Mouse (Mus musculus) thymus, adult 2 months (tissue): ENCODE data around the gene Mtmr11. TPM values are rescaled to one million over a fixed set of nuclear protein-coding genes. Genes with fewer than 3 reads are reported as not detected.
A peak's percentile ranks its signal among the peaks of the same experiment; 100 is the strongest.

Experiments used
- DNase-seq: peaks from one replicate; pipeline ENCODE4 v3.0.0; 2021
- H3K27ac ChIP-seq: fragments of 200-500 bp; 2 replicates; pipeline ENCODE4 v1.5.1; 2012; ENCODE audit warnings: low read length, control low read depth; ENCODE audit not compliant: control insufficient read depth, insufficient read depth
- H3K27me3 ChIP-seq: fragments of 200-500 bp; 2 replicates; pipeline ENCODE4 v1.6.1; 2012; ENCODE audit warnings: mild to moderate bottlenecking, low read length, moderate library complexity, mixed read lengths; ENCODE audit not compliant: control insufficient read depth, insufficient read depth
- H3K36me3 ChIP-seq: fragments of 200-500 bp; 2 replicates; pipeline ENCODE4 v1.6.1; 2012; ENCODE audit warnings: mild to moderate bottlenecking, low read length, moderate library complexity; ENCODE audit not compliant: control insufficient read depth, insufficient read depth
- H3K4me1 ChIP-seq: fragments of 200-500 bp; replicated peaks from 2 replicates; pipeline ENCODE4 v1.6.1; 2012; ENCODE audit warnings: low read length; ENCODE audit not compliant: control insufficient read depth, insufficient read depth
- H3K4me3 ChIP-seq: fragments of 200-500 bp; 2 replicates; pipeline ENCODE4 v1.5.1; 2012; ENCODE audit warnings: mild to moderate bottlenecking, low read length, control low read depth, moderate library complexity; ENCODE audit not compliant: control insufficient read depth, insufficient read depth
- CTCF ChIP-seq: fragments of 200-500 bp; IDR thresholded peaks from 2 replicates; pipeline ENCODE4 v1.5.1; 2012; ENCODE audit warnings: mild to moderate bottlenecking, control low read depth, low read length, moderate library complexity, borderline replicate concordance; ENCODE audit not compliant: control insufficient read depth, poor library complexity, insufficient read depth; ENCODE audit errors: extremely low read depth
- POLR2A ChIP-seq: fragments of 200-500 bp; IDR thresholded peaks from 2 replicates; pipeline ENCODE4 v1.6.1; 2012; ENCODE audit warnings: mild to moderate bottlenecking, low read length, control low read depth, moderate library complexity; ENCODE audit not compliant: control insufficient read depth, poor library complexity, insufficient read depth; ENCODE audit errors: extremely low read depth
- WGBS: fragments of 180-500 bp; shearing (Covaris S2); methylation state at CpG from one replicate; pipeline ENCODE4 v1.1.7; 2018; 5-methylcytosine and 5-hydroxymethylcytosine counted together
- polyA plus RNA-seq: library from polyadenylated mRNA; depleted of rRNA; stranded (reverse); fragments of >200 nt; gene quantifications from 2 replicates; pipeline ENCODE4 v1.2.3, GENCODE M21; 2012

The Mtmr11 gene
- polyA plus RNA-seq, 1 experiment, result 5.8 TPM

DNA sequence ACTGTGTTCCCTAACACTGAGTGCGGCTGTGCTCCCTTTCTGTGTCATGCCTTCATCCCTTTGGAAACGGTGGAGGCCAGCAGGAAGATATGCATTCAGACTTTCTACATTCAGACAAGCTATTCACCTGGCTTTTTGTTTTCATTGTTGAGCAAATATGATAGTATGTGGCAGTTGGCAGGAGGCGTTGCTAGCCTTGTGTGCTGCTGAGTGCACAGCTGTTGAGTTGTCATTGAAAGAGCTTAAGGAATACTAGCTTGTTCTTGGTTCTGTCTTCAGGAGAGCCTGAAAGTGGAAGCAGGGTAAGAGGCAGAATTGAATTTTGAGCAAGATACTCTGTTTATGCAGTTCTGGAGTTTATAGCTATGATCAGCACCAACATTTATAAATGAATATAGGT is 29.3 kb upstream of the Mtmr11 start:
- TF ChIP-seq POLR2A (no peak), CTCF (no peak)
- Histone ChIP-seq H3K36me3 (0 out of 2 replicates have a peak, but pooled peaks cover 4% of the 10 kb centered on the region), H3K4me3 (no peak overlapping the region), H3K27me3 (no peaks in the 10 kb centered on the region), H3K27ac (no peak overlapping the region; the same call in 1 of the 2 replicates), H3K4me1 (no peaks in the 10 kb centered on the region)
- 93% methylated on average over 3 of the region's 3 CpGs for WGBS
- no peak for DNase-seq

DNA sequence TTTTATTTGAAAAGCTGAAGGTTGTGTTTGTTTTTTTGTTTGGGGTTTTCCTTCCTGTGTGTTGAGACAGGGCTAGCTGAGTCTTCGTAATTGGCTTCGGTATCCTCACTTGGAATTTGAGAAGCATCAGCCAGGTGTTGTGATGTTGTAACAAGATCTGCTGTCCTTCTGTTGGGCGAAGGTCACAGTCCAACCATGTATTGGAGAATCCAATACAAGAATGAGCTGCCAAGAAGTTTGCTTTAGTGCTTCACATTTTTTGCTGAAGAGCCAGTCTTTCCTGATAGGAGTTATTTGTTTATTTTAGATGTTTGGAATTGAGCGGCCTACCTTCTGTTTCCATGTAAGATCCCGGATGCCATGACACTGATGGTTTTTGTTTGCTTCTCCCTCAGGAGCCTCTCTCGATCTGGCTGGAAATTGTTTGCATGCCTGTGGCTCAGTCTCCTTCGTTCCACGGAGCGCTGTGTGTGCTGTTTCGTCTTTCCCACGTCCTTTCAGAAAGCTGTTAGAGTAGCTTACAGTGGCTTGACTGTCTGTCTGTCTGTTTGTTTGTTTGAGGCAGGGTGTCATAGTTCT is 28.4 kb upstream of the Mtmr11 start:
- H3K36me3 ChIP-seq, result 0 out of 2 replicates have a peak, but pooled peaks cover 4% of the 10 kb centered on the region
- H3K4me1 ChIP-seq, result no peaks in the 10 kb centered on the region
- no peak for TF ChIP-seq POLR2A
- no peak overlapping the region for H3K4me3 ChIP-seq
- WGBS, result 93% methylated on average over 11 of the region's 11 CpGs
- H3K27ac ChIP-seq, result no peak overlapping the region
- H3K27me3 ChIP-seq, result no peaks in the 10 kb centered on the region
- DNase-seq, result no peak

DNA sequence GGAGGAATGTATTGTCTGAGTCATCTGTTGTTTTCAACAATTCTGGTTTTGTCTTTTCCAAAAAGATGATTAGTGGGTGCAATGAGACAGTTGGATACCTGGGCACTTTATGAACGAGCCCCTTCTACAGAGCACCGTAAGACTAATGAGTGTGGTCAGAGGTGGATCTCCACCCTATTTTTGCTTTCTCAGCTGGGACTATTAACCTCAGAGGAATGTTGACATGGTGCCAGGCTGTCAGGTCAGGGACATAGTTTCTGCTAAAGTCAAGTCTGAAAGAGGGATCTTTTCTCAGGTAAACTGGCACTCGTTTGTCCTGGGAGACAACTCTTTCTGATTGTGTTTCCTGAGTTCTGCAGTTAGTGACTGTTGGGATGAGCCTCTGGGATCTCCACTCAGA is 26.8 kb upstream of the Mtmr11 start:
- Histone ChIP-seq H3K27ac (no peak overlapping the region), H3K36me3 (peaks cover 4% of the 10 kb centered on the region; the same call in 1 of the 2 replicates), H3K27me3 (no peaks in the 10 kb centered on the region), H3K4me1 (no peaks in the 10 kb centered on the region), H3K4me3 (no peak overlapping the region)
- WGBS, result 90% methylated on average over 3 of the region's 3 CpGs
- no peak for DNase-seq
- TF ChIP-seq POLR2A, result no peak
- TF ChIP-seq CTCF, result no peak

DNA sequence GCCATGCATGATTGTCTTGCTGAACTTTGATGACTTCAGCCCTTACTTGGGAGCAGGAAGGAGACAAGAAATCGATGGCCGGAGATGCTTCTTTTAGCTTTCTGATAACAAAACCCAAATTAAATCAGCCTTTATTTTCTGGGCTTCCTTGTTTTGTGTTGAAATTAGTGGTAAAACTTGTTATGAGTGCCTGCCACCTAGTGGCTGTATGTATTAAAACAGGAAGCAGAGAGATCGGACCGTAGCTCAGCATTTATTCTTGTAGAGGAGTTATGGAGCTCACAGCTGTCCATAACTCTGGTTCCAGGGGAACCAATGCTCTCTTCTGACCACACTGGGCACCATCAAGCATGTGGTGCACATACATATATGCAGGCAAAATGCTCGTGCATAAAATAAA is 13.9 kb upstream of the Mtmr11 start:
- TF ChIP-seq POLR2A (no peak), CTCF (no peak)
- H3K36me3 ChIP-seq, result peaks cover 20% of the 10 kb centered on the region; the same call in 1 of the 2 replicates

GRCm38 (mm10) chr3:96151836-96152235 is 10.0 kb upstream of the Mtmr11 start:
- Histone ChIP-seq H3K4me3 (no peak overlapping the region), H3K4me1 (no peaks in the 10 kb centered on the region), H3K36me3 (peaks cover 23% of the 10 kb centered on the region), H3K27ac (no peak overlapping the region), H3K27me3 (no peaks in the 10 kb centered on the region)
- DNase-seq, result no peak
- whole genome bisulfite sequencing, result 66% methylated on average over 7 of the region's 7 CpGs
- TF ChIP-seq CTCF (no peak), POLR2A (no peak)

More for the DNA sequence above, 13.9 kb upstream of the Mtmr11 start:
- DNase-seq, result peak; percentile 53
- Histone ChIP-seq H3K4me1 (no peaks in the 10 kb centered on the region), H3K27me3 (no peaks in the 10 kb centered on the region), H3K4me3 (no peak overlapping the region), H3K27ac (no peak overlapping the region)
- WGBS, result 9% methylated on average over 5 of the region's 5 CpGs

- TF ChIP-seq POLR2A (no peak), CTCF (no peak)
- H3K27me3 ChIP-seq, result no peaks in the 10 kb centered on the region
- H3K4me1 ChIP-seq, result no peaks in the 10 kb centered on the region
- H3K4me3 ChIP-seq, result no peak overlapping the region
- DNase-seq, result no peak
- 99% methylated on average over 5 of the region's 5 CpGs for WGBS
- H3K27ac ChIP-seq, result no peak overlapping the region
- peaks cover 23% of the 10 kb centered on the region for H3K36me3 ChIP-seq
Observed at GRCm38 (mm10) chr3:96152611-96153010, 9.2 kb upstream of the Mtmr11 start.

- TF ChIP-seq CTCF, result no peak
- TF ChIP-seq POLR2A, result no peak
- no peak for DNase-seq
- WGBS, result 93% methylated on average over 8 of the region's 8 CpGs
- Histone ChIP-seq H3K4me1 (no peaks in the 10 kb centered on the region), H3K36me3 (peaks cover 23% of the 10 kb centered on the region), H3K27me3 (no peaks in the 10 kb centered on the region), H3K4me3 (no peak overlapping the region), H3K27ac (no peak overlapping the region)
Observed at GRCm38 (mm10) chr3:96155501-96155900, 6.3 kb upstream of the Mtmr11 start.
